Mouse (Mus musculus): ENCODE data around the gene Ranbp2.
"Not testable (repeated sequence)": the region's sequence is repeated elsewhere in the genome, so short reads cannot be mapped to it uniquely, and the experiment has no call there.

Ranbp2 gene

GRCm38 (mm10) chr10:58497320-58498284, 50.9 kb downstream of the Ranbp2 start, which contains the start of gene Ccdc138:
Gene Ccdc138 (plus strand): TSS chr10:58497948.
- peak; percentile 92 for DNase-seq (ENCODE audit: low spot score)

GRCm38 (mm10) chr10:58498516-58498915, 51.8 kb downstream of the Ranbp2 start:
- DNase-seq (ENCODE audit: low spot score) = no peak

- no peak for DNase-seq (ENCODE audit: low spot score)
Measured at GRCm38 (mm10) chr10:58529358-58529757, 82.6 kb downstream of the Ranbp2 start.

- no peak for DNase-seq (ENCODE audit: low spot score)
Measured at GRCm38 (mm10) chr10:58530896-58531790, 84.4 kb downstream of the Ranbp2 start.

GRCm38 (mm10) chr10:58532177-58532576, 85.5 kb downstream of the Ranbp2 start:
- no peak for DNase-seq (ENCODE audit: low spot score)

GRCm38 (mm10) chr10:58536276-58536675, 89.6 kb downstream of the Ranbp2 start:
- not testable (repeated sequence) for DNase-seq (ENCODE audit: low spot score)

- DNase-seq (ENCODE audit: low spot score) = peak; percentile 25
Measured at GRCm38 (mm10) chr10:58540613-58541012, 93.9 kb downstream of the Ranbp2 start.

Measured in retina, embryonic 14.5 days (tissue).